Mouse (Mus musculus) CD8-positive naive resting alpha-beta T cell, adult 2 months (primary cell): Measurements from ENCODE around the gene Col6a2.

Experiments used
- DNase-seq, 2 experiments: peaks; one replicate each; pipeline ENCODE4 v3.0.0; 2022; ENCODE audit warnings: low read depth in 2 of 2, low spot score in 2 of 2

Gene Col6a2

DNA sequence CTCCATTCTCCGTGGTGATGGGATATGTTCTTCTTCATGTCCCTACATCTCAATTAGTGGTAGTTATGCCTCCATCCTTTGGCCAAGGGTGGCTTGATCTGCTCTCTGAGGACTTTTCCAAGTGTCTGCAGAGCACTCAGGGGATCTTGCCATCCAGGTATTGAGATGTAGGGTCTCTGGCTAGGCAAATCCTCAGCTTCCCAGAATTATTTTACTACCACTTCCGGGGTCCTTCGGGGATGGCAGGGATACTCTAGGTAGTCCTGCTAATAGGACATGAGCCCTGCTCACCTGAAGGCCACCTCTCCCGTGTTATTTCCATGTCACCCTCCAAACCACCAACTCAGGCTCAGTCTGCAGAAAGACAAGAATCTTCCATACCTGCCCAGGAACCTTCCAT lies 13.2 kb upstream of the Col6a2 start:
- DNase-seq, result no peak

GRCm38 (mm10) chr10:76636026-76636425 lies 12.6 kb upstream of the Col6a2 start:
- no peak for DNase-seq

GRCm38 (mm10) chr10:76634584-76634983 lies 11.2 kb upstream of the Col6a2 start:
- DNase-seq, result no peak

DNA sequence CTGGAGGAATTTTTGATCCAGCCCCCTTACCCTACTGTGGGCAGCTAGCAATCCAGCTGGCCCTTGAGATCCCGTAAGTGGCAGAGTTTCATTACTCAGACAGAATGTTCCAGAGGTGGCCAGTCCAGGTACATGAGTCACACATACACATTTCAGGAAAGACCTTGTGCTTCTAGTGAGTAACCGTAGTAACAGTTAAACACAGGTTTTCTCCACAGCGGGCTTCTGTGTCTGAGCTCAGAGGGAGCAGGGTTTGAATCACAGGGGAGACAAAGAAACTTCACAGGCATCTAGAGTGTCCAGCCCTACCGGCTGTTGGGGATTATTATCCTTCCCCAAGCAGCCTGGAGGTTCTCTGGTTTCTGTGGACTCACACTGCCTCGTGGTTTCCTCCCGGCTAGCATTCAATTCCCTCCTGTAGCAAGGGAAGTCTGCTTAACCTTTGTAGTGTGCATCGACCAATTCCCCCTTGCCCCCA lies 10.7 kb upstream of the Col6a2 start:
- no peak for DNase-seq

DNA sequence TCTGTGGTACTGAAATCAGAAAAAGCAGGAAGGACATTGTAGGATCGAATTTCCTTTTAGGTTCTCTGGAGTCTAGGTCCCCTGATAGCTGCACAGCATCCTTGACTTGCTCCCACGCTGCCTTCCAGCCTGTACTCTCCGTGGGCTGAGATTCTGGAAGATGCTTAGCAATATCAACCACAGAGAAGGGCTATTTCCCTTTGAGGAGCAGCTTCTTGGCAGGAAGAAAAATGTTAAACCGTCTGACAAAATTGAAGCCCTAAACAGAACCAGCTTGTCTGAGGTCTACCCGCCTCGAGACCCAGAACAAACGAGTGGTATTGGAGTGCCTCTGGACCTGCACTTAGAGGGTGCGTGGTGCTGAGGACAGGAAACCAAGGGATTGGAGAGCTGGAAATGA lies 9.2 kb upstream of the Col6a2 start:
- DNase-seq, result no peak

- no peak for DNase-seq
Observed at GRCm38 (mm10) chr10:76630657-76631056, 7.2 kb upstream of the Col6a2 start.

GRCm38 (mm10) chr10:76627714-76628113 lies 4.3 kb upstream of the Col6a2 start:
- DNase-seq, result no peak

GRCm38 (mm10) chr10:76624903-76625302 lies 1.5 kb upstream of the Col6a2 start:
- no peak for DNase-seq

DNA sequence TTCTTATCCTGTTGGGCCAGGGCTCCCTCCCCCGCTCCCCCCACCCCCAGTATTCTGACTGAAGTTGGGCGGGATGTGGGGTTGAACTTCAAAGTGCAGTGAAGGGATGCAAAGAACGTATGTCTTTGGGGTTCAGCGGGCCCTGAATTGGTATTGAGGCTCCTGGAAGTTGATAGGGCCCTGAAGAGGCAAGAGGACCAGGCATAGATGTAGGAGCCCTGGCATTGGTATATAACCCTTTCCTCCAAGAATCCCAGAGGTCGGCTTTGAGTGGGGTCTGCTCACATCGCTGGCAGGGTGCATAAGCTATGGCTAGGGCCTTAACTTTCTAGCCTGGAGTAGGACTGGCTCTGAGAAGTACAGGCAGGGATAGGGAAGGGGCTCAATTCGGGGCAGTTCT lies 304 bp upstream of the Col6a2 start:
- DNase-seq, result no peak

GRCm38 (mm10) chr10:76622411-76622810 lies 1.0 kb downstream of the Col6a2 start:
- DNase-seq, result no peak

- DNase-seq, result no peak
Observed at GRCm38 (mm10) chr10:76612473-76612872, 11.0 kb downstream of the Col6a2 start.

- no peak for DNase-seq
Observed at GRCm38 (mm10) chr10:76602690-76603089, 20.7 kb downstream of the Col6a2 start.

GRCm38 (mm10) chr10:76596338-76596737 lies 27.1 kb downstream of the Col6a2 start:
- no peak for DNase-seq

DNA sequence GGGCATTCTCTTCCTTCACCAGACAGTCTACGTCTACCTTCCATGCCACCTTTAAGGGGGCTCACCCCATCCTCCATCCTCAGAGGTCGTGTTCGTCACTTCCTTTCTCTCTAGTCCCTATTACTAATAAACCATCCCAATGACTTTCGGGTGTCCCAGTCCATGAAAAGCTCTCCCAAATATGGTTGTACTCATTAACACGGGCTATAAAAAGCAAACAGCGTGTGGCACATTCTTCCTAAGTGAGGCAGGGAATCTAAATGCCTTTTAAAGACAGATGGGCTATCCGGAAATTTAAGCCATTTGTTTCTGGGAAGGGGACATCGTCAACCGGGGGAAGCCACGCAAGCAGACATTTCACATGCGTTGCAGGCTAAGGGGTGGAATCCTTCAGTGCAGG lies 33.2 kb downstream of the Col6a2 start:
- no peak for DNase-seq

DNA sequence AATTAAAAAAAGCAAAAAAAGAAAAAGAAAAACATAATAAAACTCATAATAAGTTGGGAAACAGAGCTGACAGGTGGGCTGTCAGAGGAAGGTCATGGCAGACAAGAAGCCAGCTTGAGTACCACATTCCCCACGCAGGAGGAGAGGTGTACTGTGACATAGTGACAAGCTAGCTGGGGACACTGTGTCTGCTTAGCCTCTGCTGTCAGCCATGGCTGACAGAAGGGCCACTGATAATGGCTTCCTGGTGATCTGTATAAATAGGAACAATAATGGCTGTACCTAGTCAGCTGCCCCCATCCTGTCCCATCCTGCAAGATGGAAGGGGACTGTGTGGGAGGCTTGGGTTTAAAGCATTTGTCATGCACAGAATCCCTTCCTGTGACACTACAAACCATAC lies 37.2 kb downstream of the Col6a2 start:
- no peak for DNase-seq

GRCm38 (mm10) chr10:76584138-76584537 lies 39.3 kb downstream of the Col6a2 start:
- DNase-seq, result no peak

- no peak for DNase-seq
Observed at GRCm38 (mm10) chr10:76576920-76577319, 46.5 kb downstream of the Col6a2 start.

- no peak for DNase-seq
Observed at GRCm38 (mm10) chr10:76575374-76575773, 48.1 kb downstream of the Col6a2 start, which contains the start of gene Ftcd. TSS of gene Ftcd (plus strand) at chr10:76575648.

GRCm38 (mm10) chr10:76572151-76572550 lies 51.3 kb downstream of the Col6a2 start:
- DNase-seq, result no peak

GRCm38 (mm10) chr10:76571070-76571469 lies 52.4 kb downstream of the Col6a2 start:
- no peak for DNase-seq

DNA sequence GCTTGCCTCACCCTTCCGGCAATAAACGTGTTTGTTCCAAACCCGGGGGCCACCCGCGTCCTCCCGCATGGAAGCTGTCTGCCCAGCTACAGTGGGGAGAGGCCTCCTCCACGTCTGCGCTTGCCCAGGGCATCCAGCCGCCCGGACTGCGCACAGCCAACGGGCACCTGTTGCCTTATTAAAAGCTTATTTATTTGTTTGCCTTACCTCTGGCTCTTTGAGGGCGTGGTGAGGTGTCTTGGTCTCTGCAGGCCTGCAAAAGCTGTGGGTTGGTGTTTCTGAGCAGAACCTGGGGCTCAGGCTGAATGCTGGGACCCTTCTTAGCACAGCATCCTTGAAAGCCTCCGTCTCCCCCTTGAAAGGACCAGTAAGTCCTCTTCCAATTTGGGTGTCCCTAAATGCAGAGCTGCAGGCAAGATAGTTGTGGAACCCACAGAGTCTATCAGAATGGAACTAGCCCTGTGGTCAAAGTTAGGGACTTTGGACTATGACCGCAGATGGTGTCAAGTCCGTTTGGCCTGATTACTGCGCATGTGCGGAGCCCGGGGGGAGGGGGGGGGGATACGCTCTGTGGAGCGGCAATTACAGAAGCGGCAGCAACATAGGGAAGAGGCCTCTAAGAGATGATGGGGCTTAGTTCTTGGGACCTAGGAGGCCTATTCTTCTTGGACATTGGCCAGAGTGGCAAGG lies 53.3 kb downstream of the Col6a2 start:
- no peak for DNase-seq

DNA sequence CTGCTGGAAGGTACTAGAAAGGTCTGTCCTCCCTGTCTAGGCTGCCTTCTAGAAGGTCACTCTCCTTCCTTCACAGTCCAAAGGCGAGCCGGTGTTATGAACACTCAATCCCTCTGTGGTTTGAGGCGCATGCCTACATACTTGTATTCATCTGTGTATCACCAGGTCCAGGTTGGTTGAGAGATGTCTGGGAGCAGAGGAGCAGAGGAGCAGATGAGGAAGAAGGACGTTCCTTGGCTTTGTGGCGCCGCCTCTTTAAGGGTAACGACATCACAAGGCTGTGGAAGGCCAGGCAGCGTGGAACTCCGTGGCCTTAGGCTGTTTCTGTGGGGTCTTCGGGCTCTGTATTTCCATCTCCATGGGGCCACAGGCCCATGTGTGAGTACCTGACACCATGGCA lies 61.5 kb downstream of the Col6a2 start, which contains the start of gene Spatc1l:
Spatc1l (plus strand) TSS at position 301 of the 400 bp plus-strand sequence.
- no peak for DNase-seq

DNA sequence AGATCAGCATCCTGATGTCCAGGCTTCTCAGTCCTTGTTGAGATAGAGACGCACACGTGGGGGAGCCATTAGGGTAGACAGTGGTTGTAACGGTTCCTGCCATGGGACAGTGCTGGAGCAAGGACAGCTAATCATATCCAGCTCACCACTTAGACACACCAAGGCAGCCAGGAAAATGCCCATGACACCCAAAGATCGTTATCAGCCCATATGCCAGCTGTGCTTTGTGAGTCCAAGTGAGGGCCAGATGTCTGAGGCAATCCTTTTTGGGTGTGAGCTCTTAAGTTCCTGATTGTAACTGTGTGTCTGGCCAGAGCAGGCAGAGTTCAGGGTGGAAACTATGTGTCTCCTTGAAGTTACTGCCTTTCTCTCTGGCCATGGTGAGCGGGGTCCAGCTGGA lies 69.4 kb downstream of the Col6a2 start:
- no peak for DNase-seq
